Mouse (Mus musculus): ENCODE results near the gene Pde7b.

Gene Pde7b

GRCm38 (mm10) chr10:20722651-20723520, 2.0 kb downstream of the Pde7b start:
- in situ Hi-C loops (cut with MboI, MseI) = no loop called here

- in situ Hi-C loops (cut with MboI, MseI) = no loop called here
These were observed 5.7 kb downstream of the Pde7b start for GRCm38 (mm10) chr10:20719201-20719600.

- in situ Hi-C loops (cut with MboI, MseI) = no loop called here
These were observed 24.2 kb downstream of the Pde7b start for GRCm38 (mm10) chr10:20700633-20701032.

- in situ Hi-C loops (cut with MboI, MseI) = no loop called here
These were observed 25.0 kb downstream of the Pde7b start for GRCm38 (mm10) chr10:20699874-20700273.

- in situ Hi-C loops (cut with MboI, MseI) = no loop called here
These were observed 29.2 kb downstream of the Pde7b start for GRCm38 (mm10) chr10:20695637-20696036.

GRCm38 (mm10) chr10:20690002-20690401, 34.9 kb downstream of the Pde7b start:
- in situ Hi-C loops (cut with MboI, MseI) = no loop called here

GRCm38 (mm10) chr10:20684151-20684550, 40.7 kb downstream of the Pde7b start:
- in situ Hi-C loops (cut with MboI, MseI) = no loop called here

GRCm38 (mm10) chr10:20680986-20681385, 43.9 kb downstream of the Pde7b start:
- in situ Hi-C loops (cut with MboI, MseI) = no loop called here

- in situ Hi-C loops (cut with MboI, MseI) = no loop called here
These were observed 49.6 kb downstream of the Pde7b start for GRCm38 (mm10) chr10:20675321-20675720.

- in situ Hi-C loops (cut with MboI, MseI) = loop anchor here (25.0 kb wide), 1 partner anchor 1861 kb away; no protein-coding TSS in a partner anchor
These were observed 51.1 kb downstream of the Pde7b start for GRCm38 (mm10) chr10:20673798-20674197.

- in situ Hi-C loops (cut with MboI, MseI) = loop anchor here (25.0 kb wide), 1 partner anchor 1860 kb away; no protein-coding TSS in a partner anchor
These were observed 52.3 kb downstream of the Pde7b start for GRCm38 (mm10) chr10:20672591-20672990.

GRCm38 (mm10) chr10:20671621-20672020, 53.3 kb downstream of the Pde7b start:
- in situ Hi-C loops (cut with MboI, MseI) = loop anchor here (25.0 kb wide), 1 partner anchor 1859 kb away; no protein-coding TSS in a partner anchor

- in situ Hi-C loops (cut with MboI, MseI) = loop anchor here (25.0 kb wide), 1 partner anchor 1858 kb away; no protein-coding TSS in a partner anchor
These were observed 54.3 kb downstream of the Pde7b start for GRCm38 (mm10) chr10:20670541-20670940.

- in situ Hi-C loops (cut with MboI, MseI) = loop anchor here (25.0 kb wide), 1 partner anchor 1857 kb away; no protein-coding TSS in a partner anchor
These were observed 55.4 kb downstream of the Pde7b start for GRCm38 (mm10) chr10:20669467-20669866.

GRCm38 (mm10) chr10:20668577-20668976, 56.3 kb downstream of the Pde7b start:
- in situ Hi-C loops (cut with MboI, MseI) = loop anchor here (25.0 kb wide), 1 partner anchor 1856 kb away; no protein-coding TSS in a partner anchor

- in situ Hi-C loops (cut with MboI, MseI) = loop anchor here (25.0 kb wide), 1 partner anchor 1854 kb away; no protein-coding TSS in a partner anchor
These were observed 58.2 kb downstream of the Pde7b start for GRCm38 (mm10) chr10:20666655-20667054.

GRCm38 (mm10) chr10:20662951-20663350, 61.9 kb downstream of the Pde7b start:
- in situ Hi-C loops (cut with MboI, MseI) = loop anchor here (25.0 kb wide), 1 partner anchor 1851 kb away; no protein-coding TSS in a partner anchor

- in situ Hi-C loops (cut with MboI, MseI) = loop anchor here (25.0 kb wide), 1 partner anchor 1849 kb away; no protein-coding TSS in a partner anchor
These were observed 63.2 kb downstream of the Pde7b start for GRCm38 (mm10) chr10:20661684-20662083.

GRCm38 (mm10) chr10:20659718-20660117, 65.2 kb downstream of the Pde7b start:
- in situ Hi-C loops (cut with MboI, MseI) = loop anchor here (25.0 kb wide), 1 partner anchor 1847 kb away; no protein-coding TSS in a partner anchor

GRCm38 (mm10) chr10:20659268-20659667, 65.6 kb downstream of the Pde7b start:
- in situ Hi-C loops (cut with MboI, MseI) = loop anchor here (25.0 kb wide), 1 partner anchor 1847 kb away; no protein-coding TSS in a partner anchor

- in situ Hi-C loops (cut with MboI, MseI) = loop anchor here (25.0 kb wide), 1 partner anchor 1846 kb away; no protein-coding TSS in a partner anchor
These were observed 66.2 kb downstream of the Pde7b start for GRCm38 (mm10) chr10:20658716-20659115.

All from T-helper 2 cell (primary cell).